Mouse (Mus musculus) limb, embryonic 15.5 days (tissue): ENCODE results near the gene Eef1akmt4. TPM values are rescaled to one million over a fixed set of nuclear protein-coding genes. Genes with fewer than 3 reads are reported as not detected.
A peak's percentile ranks its signal among the peaks of the same experiment; 100 is the strongest.
"Not testable (repeated sequence)": the region's sequence is repeated elsewhere in the genome, so short reads cannot be mapped to it uniquely, and the experiment has no call there.

Experiments used
- ATAC-seq: fragments of 200-750 bp; cut with Nextera tagmentation; 2 replicates; pipeline ENCODE4 v1.8.0; 2017; ENCODE audit warnings: low read depth, moderate TSS enrichment; ENCODE audit not compliant: insufficient number of reproducible peaks, low FRiP score, low TSS enrichment
- H3K27ac ChIP-seq: fragments of 300-500 bp; sonication (generic); 2 replicates; pipeline ENCODE4 v1.5.1; 2015; ENCODE audit warnings: moderate library complexity, mild to moderate bottlenecking, inconsistent platforms
- H3K27me3 ChIP-seq: fragments of 300-500 bp; sonication (generic); 2 replicates; pipeline ENCODE4 v1.6.1; 2015; ENCODE audit warnings: inconsistent platforms
- H3K36me3 ChIP-seq: fragments of 300-500 bp; sonication (generic); 2 replicates; pipeline ENCODE4 v1.6.1; 2015; ENCODE audit warnings: inconsistent platforms
- H3K4me1 ChIP-seq: fragments of 300-500 bp; sonication (generic); 2 replicates; pipeline ENCODE4 v1.6.1; 2015; ENCODE audit warnings: inconsistent platforms
- H3K4me2 ChIP-seq: fragments of 300-500 bp; sonication (generic); 2 replicates; pipeline ENCODE4 v1.6.1; 2015; ENCODE audit warnings: mild to moderate bottlenecking, inconsistent platforms
- H3K4me3 ChIP-seq: fragments of 300-500 bp; sonication (generic); 2 replicates; pipeline ENCODE4 v1.5.1; 2015; ENCODE audit warnings: mild to moderate bottlenecking, inconsistent platforms
- H3K9ac ChIP-seq: fragments of 300-500 bp; sonication (generic); 2 replicates; pipeline ENCODE4 v1.6.1; 2015; ENCODE audit warnings: inconsistent platforms
- H3K9me3 ChIP-seq: fragments of 300-500 bp; sonication (generic); 2 replicates; pipeline ENCODE4 v1.6.1; 2016; ENCODE audit warnings: inconsistent platforms
- WGBS: fragments of 180-500 bp; shearing (Covaris S2); methylation state at CpG from one replicate; pipeline ENCODE4 v1.1.7; 2015; 5-methylcytosine and 5-hydroxymethylcytosine counted together
- polyA plus RNA-seq: library from polyadenylated mRNA; unstranded; fragments of >200 nt; fragmentation: Nextera tagmentation; extraction: Ambion mirVana; gene quantifications from 2 replicates; pipeline ENCODE4 v1.2.1, GENCODE M21; 2015

The Eef1akmt4 gene
- polyA plus RNA-seq, 1 experiment from 2014 or later = 29.6 TPM

GRCm38 (mm10) chr16:20629731-20630634 is 18.6 kb downstream of the Eef1akmt4 start, which contains the start of gene Ece2:
Ece2 (plus strand) TSS chr16:20629828.
- 6% methylated on average over 50 of the region's 54 CpGs for WGBS
- Histone ChIP-seq H3K4me2 (peak within 1 kb of the TSS; percentile 95), H3K4me1 (peaks cover 14% of the 10 kb centered on the region), H3K4me3 (peak within 1 kb of the TSS; percentile 56), H3K27me3 (peaks cover 18% of the 10 kb centered on the region; the same call in 1 of the 2 replicates), H3K9ac (peak within 1 kb of the TSS; percentile 54), H3K36me3 (peaks cover 2% of the 10 kb centered on the region; the same call in 1 of the 2 replicates), H3K27ac (no peak within 1 kb of the TSS), H3K9me3 (no peaks in the 10 kb centered on the region)
- no peak for ATAC-seq

- 82% methylated on average over 8 of the region's 8 CpGs for WGBS
- no peak overlapping the region for H3K4me3 ChIP-seq
- no peak overlapping the region for H3K9ac ChIP-seq
These were observed 26.0 kb downstream of the Eef1akmt4 start for GRCm38 (mm10) chr16:20637410-20637809.

GRCm38 (mm10) chr16:20638367-20638766 is 27.0 kb downstream of the Eef1akmt4 start:
- Histone ChIP-seq H3K4me1 (0 out of 2 replicates have a peak, but pooled peaks cover 2% of the 10 kb centered on the region), H3K4me2 (no peak overlapping the region), H3K4me3 (no peak overlapping the region), H3K27ac (no peak overlapping the region), H3K27me3 (no peaks in the 10 kb centered on the region), H3K36me3 (no peaks in the 10 kb centered on the region), H3K9ac (no peak overlapping the region), H3K9me3 (no peaks in the 10 kb centered on the region)
- 68% methylated on average over 8 of the region's 8 CpGs for WGBS
- ATAC-seq = no peak

More at GRCm38 (mm10) chr16:20637410-20637809, 26.0 kb downstream of the Eef1akmt4 start:
- Histone ChIP-seq H3K36me3 (no peaks in the 10 kb centered on the region; the same call in 1 of the 2 replicates), H3K4me2 (no peak overlapping the region), H3K27ac (no peak overlapping the region), H3K4me1 (0 out of 2 replicates have a peak, but pooled peaks cover 2% of the 10 kb centered on the region), H3K27me3 (no peaks in the 10 kb centered on the region), H3K9me3 (no peaks in the 10 kb centered on the region)
- no peak for ATAC-seq

- no peaks in the 10 kb centered on the region for H3K27me3 ChIP-seq
- 2% methylated on average over 8 of the region's 8 CpGs for WGBS
- no peak overlapping the region for H3K9ac ChIP-seq
- no peaks in the 10 kb centered on the region for H3K36me3 ChIP-seq
- H3K4me3 ChIP-seq = no peak overlapping the region
- no peak overlapping the region for H3K4me2 ChIP-seq
- 0 out of 2 replicates have a peak, but pooled peaks cover 2% of the 10 kb centered on the region for H3K4me1 ChIP-seq
- no peak for ATAC-seq
- no peaks in the 10 kb centered on the region for H3K9me3 ChIP-seq
- H3K27ac ChIP-seq = no peak overlapping the region
These were observed 30.8 kb downstream of the Eef1akmt4 start for GRCm38 (mm10) chr16:20642161-20642560.

- 84% methylated on average over 7 of the region's 7 CpGs for WGBS
- H3K9ac ChIP-seq = no peak overlapping the region
- no peak overlapping the region for H3K4me3 ChIP-seq
- no peaks in the 10 kb centered on the region for H3K9me3 ChIP-seq
- H3K4me1 ChIP-seq = 0 out of 2 replicates have a peak, but pooled peaks cover 2% of the 10 kb centered on the region
- H3K36me3 ChIP-seq = no peaks in the 10 kb centered on the region
- no peaks in the 10 kb centered on the region for H3K27me3 ChIP-seq
- no peak overlapping the region for H3K4me2 ChIP-seq
- ATAC-seq = no peak
- no peak overlapping the region for H3K27ac ChIP-seq
These were observed 32.5 kb downstream of the Eef1akmt4 start for GRCm38 (mm10) chr16:20643911-20644310.

- 2% methylated on average over 46 of the region's 46 CpGs for WGBS
- Histone ChIP-seq H3K4me1 (peaks cover 13% of the 10 kb centered on the region), H3K4me3 (peak within 1 kb of the TSS; percentile 74), H3K9ac (peak within 1 kb of the TSS; percentile 80), H3K4me2 (peak within 1 kb of the TSS; percentile 76), H3K36me3 (peaks cover 21% of the 10 kb centered on the region), H3K27me3 (no peaks in the 10 kb centered on the region), H3K27ac (peak within 1 kb of the TSS; percentile 67), H3K9me3 (no peaks in the 10 kb centered on the region)
- ATAC-seq = peak; percentile 87
These were observed 39.9 kb downstream of the Eef1akmt4 start, which contains the start of gene Psmd2 for GRCm38 (mm10) chr16:20651076-20651946. Psmd2 (plus strand) TSS chr16:20651652.

- 10% methylated on average over 12 of the region's 12 CpGs for WGBS
- H3K9me3 ChIP-seq = no peaks in the 10 kb centered on the region
- no peak for ATAC-seq
- H3K27me3 ChIP-seq = no peaks in the 10 kb centered on the region
- H3K4me2 ChIP-seq = peak overlapping the region; percentile 76
- H3K4me3 ChIP-seq = peak overlapping the region; percentile 74
- H3K27ac ChIP-seq = peak overlapping the region; percentile 43; the same call in 1 of the 2 replicates
- peaks cover 13% of the 10 kb centered on the region for H3K4me1 ChIP-seq
- peak overlapping the region; percentile 80 for H3K9ac ChIP-seq
- peaks cover 27% of the 10 kb centered on the region for H3K36me3 ChIP-seq
These were observed 40.5 kb downstream of the Eef1akmt4 start for GRCm38 (mm10) chr16:20651947-20652310.

GRCm38 (mm10) chr16:20653315-20653714 is 41.9 kb downstream of the Eef1akmt4 start:
- Histone ChIP-seq H3K27me3 (no peaks in the 10 kb centered on the region), H3K9me3 (no peaks in the 10 kb centered on the region), H3K4me3 (no peak overlapping the region), H3K4me1 (peaks cover 13% of the 10 kb centered on the region), H3K4me2 (no peak overlapping the region), H3K36me3 (peaks cover 41% of the 10 kb centered on the region), H3K27ac (no peak overlapping the region), H3K9ac (no peak overlapping the region)
- no peak for ATAC-seq
- WGBS = 51% methylated on average over 2 of the region's 2 CpGs

DNA sequence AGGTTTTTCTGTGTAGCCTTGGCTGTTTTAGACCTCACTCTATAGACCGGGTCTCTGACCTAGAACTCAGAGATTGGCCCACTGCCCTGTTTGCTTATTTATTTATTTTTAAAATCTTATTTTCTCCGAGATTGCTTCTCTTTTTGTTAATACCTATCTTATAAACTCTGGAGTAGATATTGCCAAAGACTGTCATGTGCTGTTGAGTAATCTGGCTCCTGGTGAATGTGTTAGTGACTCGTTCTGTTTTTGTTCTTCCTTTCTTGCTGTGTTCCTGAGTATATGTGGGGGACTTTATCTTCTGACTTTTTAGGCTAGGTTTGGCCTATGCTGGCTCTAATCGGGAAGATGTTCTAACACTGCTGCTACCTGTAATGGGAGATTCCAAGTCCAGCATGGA is 46.3 kb downstream of the Eef1akmt4 start:
- H3K9ac ChIP-seq = no peak overlapping the region
- 88% methylated on average over 4 of the region's 4 CpGs for WGBS
- peaks cover 82% of the 10 kb centered on the region for H3K36me3 ChIP-seq
- no peak overlapping the region for H3K4me3 ChIP-seq
- H3K27me3 ChIP-seq = no peaks in the 10 kb centered on the region
- peaks cover 5% of the 10 kb centered on the region for H3K4me1 ChIP-seq
- H3K9me3 ChIP-seq = no peaks in the 10 kb centered on the region
- H3K27ac ChIP-seq = no peak overlapping the region
- ATAC-seq = no peak
- no peak overlapping the region for H3K4me2 ChIP-seq

DNA sequence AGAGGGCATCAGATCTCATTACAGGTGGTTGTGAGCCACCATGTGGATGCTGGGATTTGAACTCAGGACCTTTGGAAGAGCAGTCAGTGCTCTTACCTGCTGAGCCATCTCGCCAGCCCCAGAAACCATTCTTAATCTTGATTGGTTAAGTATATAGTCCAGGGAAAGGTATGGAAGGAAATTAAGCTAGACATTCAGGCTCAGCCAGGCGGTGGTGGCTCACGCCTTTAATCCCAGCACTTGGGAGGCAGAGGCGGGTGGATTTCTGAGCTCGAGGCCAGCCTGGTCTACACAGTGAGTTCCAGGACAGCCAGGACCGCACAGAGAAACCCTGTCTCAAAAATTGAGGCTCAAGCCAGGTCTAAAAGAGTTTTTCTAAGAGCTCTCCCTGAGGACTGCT is 56.6 kb downstream of the Eef1akmt4 start, which contains the start of gene Eif4g1:
TSS of gene Eif4g1 (plus strand) at position 301 of the 400 bp plus-strand sequence.
- H3K4me1 ChIP-seq, H3K9me3 ChIP-seq, H3K4me3 ChIP-seq, H3K9ac ChIP-seq, ATAC-seq, H3K27me3 ChIP-seq, H3K4me2 ChIP-seq, H3K27ac ChIP-seq: not testable (repeated sequence)
- H3K36me3 ChIP-seq = peaks cover 12% of the 10 kb centered on the region
- WGBS = 92% methylated on average over 6 of the region's 6 CpGs
